Mouse (Mus musculus) erythroblast, embryonic 14.5 days (primary cell): Measurements from ENCODE around the gene Acat3. TPM values are rescaled to one million over a fixed set of nuclear protein-coding genes. Genes with fewer than 3 reads are reported as not detected.
"Not testable (repeated sequence)": the region's sequence is repeated elsewhere in the genome, so short reads cannot be mapped to it uniquely, and the experiment has no call there.

Experiments used
- H3K27me3 ChIP-seq: 2 replicates; pipeline ENCODE4 v1.6.1; 2012; ENCODE audit warnings: inconsistent platforms; ENCODE audit not compliant: control insufficient read depth
- H3K36me3 ChIP-seq: 2 replicates; pipeline ENCODE4 v1.6.1; 2012; ENCODE audit warnings: mild to moderate bottlenecking, inconsistent platforms; ENCODE audit not compliant: control insufficient read depth
- H3K4me1 ChIP-seq: 2 replicates; pipeline ENCODE4 v1.6.1; 2012; ENCODE audit warnings: inconsistent platforms; ENCODE audit not compliant: control insufficient read depth
- H3K4me3 ChIP-seq: replicated peaks from 2 replicates; pipeline ENCODE3; 2012; ENCODE audit warnings: moderate library complexity, mild to moderate bottlenecking, inconsistent platforms
- H3K9me3 ChIP-seq: 2 replicates; pipeline ENCODE4 v1.6.1; 2012; ENCODE audit warnings: low read length, inconsistent platforms, mixed read lengths; ENCODE audit not compliant: control insufficient read depth
- GATA1 ChIP-seq: IDR thresholded peaks from 2 replicates; pipeline ENCODE4 v1.6.1; 2012; ENCODE audit warnings: low read length, inconsistent platforms, mixed read lengths
- TAL1 ChIP-seq: IDR thresholded peaks from 3 replicates; pipeline ENCODE4 v1.6.1; 2012; ENCODE audit warnings: low read length, inconsistent platforms, mixed read lengths
- polyA plus RNA-seq: library from polyadenylated mRNA; stranded (reverse); fragments of >175 nt; gene quantifications from 2 replicates; pipeline ENCODE4 v1.2.3, GENCODE M21; 2012

The Acat3 gene
- polyA plus RNA-seq, 1 experiment: 0.18 TPM

GRCm38 (mm10) chr17:12949669-12950068 lies 9.3 kb upstream of the Acat3 start:
- Histone ChIP-seq H3K36me3 (peaks cover 79% of the 10 kb centered on the region), H3K9me3 (no peaks in the 10 kb centered on the region), H3K4me1 (no peaks in the 10 kb centered on the region; the same call in 1 of the 2 replicates), H3K4me3 (no peak overlapping the region), H3K27me3 (no peaks in the 10 kb centered on the region)
- no peak for TF ChIP-seq TAL1
- no peak for TF ChIP-seq GATA1

- TF ChIP-seq GATA1 (no peak), TAL1 (no peak)
- no peaks in the 10 kb centered on the region for H3K9me3 ChIP-seq
- no peak overlapping the region for H3K4me3 ChIP-seq
Measured at GRCm38 (mm10) chr17:12942459-12943162, 2.2 kb upstream of the Acat3 start.

GRCm38 (mm10) chr17:12941543-12942260 lies 1.3 kb upstream of the Acat3 start:
- no peak overlapping the region for H3K4me3 ChIP-seq
- no peak for TF ChIP-seq TAL1
- TF ChIP-seq GATA1: no peak
- H3K36me3 ChIP-seq: peaks cover 44% of the 10 kb centered on the region
- H3K27me3 ChIP-seq: no peaks in the 10 kb centered on the region
- H3K4me1 ChIP-seq: peaks cover 23% of the 10 kb centered on the region
- H3K9me3 ChIP-seq: no peaks in the 10 kb centered on the region

More at GRCm38 (mm10) chr17:12942459-12943162, 2.2 kb upstream of the Acat3 start:
- Histone ChIP-seq H3K27me3 (no peaks in the 10 kb centered on the region), H3K36me3 (peaks cover 50% of the 10 kb centered on the region), H3K4me1 (peaks cover 23% of the 10 kb centered on the region)

DNA sequence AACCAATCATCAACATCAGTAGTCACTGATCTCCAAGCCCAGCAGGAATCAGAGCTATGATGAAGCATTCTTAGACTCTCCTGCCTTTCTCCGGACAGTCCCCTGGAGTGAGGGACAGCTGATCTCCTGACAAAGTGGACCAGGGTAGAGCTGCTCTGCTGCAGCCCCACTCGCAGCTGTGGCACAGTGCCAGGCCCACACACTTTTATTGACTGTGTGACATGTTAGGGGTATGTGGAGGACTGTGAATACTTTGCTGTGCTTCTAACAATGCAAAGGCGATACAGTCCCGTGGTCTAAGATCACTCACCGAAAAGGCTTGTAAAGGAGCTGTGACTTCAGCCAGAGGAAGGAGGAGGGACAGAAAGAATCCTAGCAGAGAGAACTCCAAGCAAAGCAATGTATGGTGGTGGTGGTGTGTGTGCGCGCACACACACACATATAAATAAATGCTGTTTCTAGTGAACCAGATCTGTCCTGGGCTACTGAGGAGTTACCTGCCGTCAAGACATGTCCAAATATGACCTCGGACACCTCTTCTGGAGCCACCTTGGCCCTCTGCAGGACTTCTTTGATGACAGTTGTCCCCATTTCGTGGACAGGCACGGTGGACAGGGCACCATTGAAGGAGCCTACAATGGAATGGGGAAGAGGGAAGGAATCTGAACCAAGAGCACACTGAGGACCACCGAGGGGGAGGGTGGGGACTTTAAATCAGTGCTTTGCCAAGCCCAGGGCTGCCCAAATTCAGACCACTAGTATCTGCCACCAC lies 837 bp downstream of the Acat3 start:
- Histone ChIP-seq H3K4me3 (peak overlapping the region; percentile 50), H3K36me3 (peaks cover 24% of the 10 kb centered on the region), H3K4me1 (peaks cover 23% of the 10 kb centered on the region)
- H3K9me3 ChIP-seq, H3K27me3 ChIP-seq: not testable (repeated sequence)

DNA sequence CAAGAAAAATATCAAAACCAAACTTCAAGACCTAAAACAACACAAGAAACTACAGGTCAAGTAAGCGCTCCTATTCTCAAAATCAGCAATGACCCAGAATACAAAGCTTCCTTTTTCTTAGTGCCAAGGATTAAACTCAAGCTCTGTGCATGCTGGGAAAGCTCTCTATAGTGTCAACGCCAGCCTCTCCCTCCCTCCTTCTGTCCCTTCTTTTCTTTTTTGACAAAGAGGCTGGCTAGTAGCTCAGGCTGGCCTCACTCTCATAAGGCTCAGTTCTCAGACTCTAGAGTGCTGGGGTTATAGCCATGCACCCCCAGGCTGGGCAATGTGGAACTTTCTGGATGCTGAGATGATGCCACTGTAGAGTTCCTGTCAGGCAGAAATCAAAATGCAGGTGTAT lies 2.3 kb downstream of the Acat3 start:
- TF ChIP-seq TAL1 (no peak), GATA1 (no peak)
- Histone ChIP-seq H3K9me3 (no peaks in the 10 kb centered on the region), H3K27me3 (no peaks in the 10 kb centered on the region), H3K4me3 (no peak overlapping the region), H3K36me3 (peaks cover 12% of the 10 kb centered on the region), H3K4me1 (peaks cover 23% of the 10 kb centered on the region)

- Histone ChIP-seq H3K4me3 (no peak overlapping the region), H3K9me3 (no peaks in the 10 kb centered on the region), H3K4me1 (peaks cover 23% of the 10 kb centered on the region), H3K36me3 (peaks cover 6% of the 10 kb centered on the region), H3K27me3 (no peaks in the 10 kb centered on the region)
- TF ChIP-seq TAL1: no peak
- TF ChIP-seq GATA1: no peak
Measured at GRCm38 (mm10) chr17:12937412-12937970, 2.9 kb downstream of the Acat3 start.

- TF ChIP-seq GATA1 (no peak), TAL1 (no peak)
Measured at GRCm38 (mm10) chr17:12935719-12936118, 4.7 kb downstream of the Acat3 start.

DNA sequence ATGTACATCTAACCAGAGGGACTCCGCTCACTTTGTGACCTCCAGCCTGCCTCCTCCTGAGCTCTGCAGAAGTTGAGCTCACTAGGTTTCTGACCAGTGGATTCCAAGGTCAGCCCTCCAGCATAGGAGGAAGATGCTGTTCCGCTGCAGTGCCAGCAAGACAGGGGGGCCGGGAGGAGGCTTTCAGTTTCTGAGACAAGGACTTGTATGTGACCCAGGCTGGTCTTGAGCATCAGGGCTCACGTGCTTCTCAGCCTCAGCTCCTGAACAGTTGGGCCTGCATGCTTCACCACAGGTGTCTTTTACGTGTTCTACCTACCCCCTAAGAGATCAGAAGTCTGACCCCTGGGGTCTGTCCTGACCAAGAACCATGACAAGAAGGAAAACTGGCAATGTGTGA lies 8.8 kb downstream of the Acat3 start:
- H3K27me3 ChIP-seq, H3K4me1 ChIP-seq, H3K9me3 ChIP-seq, H3K4me3 ChIP-seq: not testable (repeated sequence)
- peaks cover 12% of the 10 kb centered on the region for H3K36me3 ChIP-seq

More at GRCm38 (mm10) chr17:12935719-12936118, 4.7 kb downstream of the Acat3 start:
- H3K4me1 ChIP-seq: peaks cover 9% of the 10 kb centered on the region
- no peak overlapping the region for H3K4me3 ChIP-seq
- no peaks in the 10 kb centered on the region for H3K27me3 ChIP-seq
- no peaks in the 10 kb centered on the region for H3K36me3 ChIP-seq
- H3K9me3 ChIP-seq: no peaks in the 10 kb centered on the region

DNA sequence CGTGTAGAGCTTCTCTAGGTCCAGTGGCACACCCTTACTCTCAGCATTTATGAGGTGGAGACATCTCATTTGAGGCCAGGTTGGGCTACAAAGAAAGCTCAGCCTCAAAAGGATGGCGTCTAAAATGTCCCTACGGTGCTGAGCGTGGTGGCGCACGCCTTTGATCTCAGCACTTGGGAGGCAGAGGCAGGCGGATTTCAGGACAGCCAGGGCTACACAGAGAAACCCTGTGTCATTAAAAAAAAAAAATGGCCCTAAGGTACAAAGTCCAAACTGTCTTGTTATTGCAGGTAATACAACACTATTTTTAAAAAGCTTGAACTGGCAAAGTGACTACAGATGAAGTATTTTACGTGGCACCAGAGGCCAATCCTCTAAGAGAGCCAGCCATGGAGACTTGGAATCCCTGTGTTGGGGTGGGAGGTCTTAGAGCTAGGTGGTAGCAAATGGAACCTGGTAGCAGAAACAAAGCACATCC lies 14.7 kb downstream of the Acat3 start:
- Histone ChIP-seq H3K9me3 (no peaks in the 10 kb centered on the region), H3K4me3 (no peak overlapping the region), H3K27me3 (no peaks in the 10 kb centered on the region), H3K4me1 (no peaks in the 10 kb centered on the region), H3K36me3 (peaks cover 70% of the 10 kb centered on the region)
- TF ChIP-seq GATA1: no peak
- TF ChIP-seq TAL1: no peak
